Mouse (Mus musculus): ENCODE measurements around the gene Cdkn3.
A peak's percentile ranks its signal among the peaks of the same experiment; 100 is the strongest.
"Not testable (repeated sequence)": the region's sequence is repeated elsewhere in the genome, so short reads cannot be mapped to it uniquely, and the experiment has no call there.

Cdkn3 gene

GRCm38 (mm10) chr14:46783327-46783926 lies 23.1 kb downstream of the Cdkn3 start:
- DNase-seq (ENCODE audit: low spot score in 2 of 2): no peak

DNA sequence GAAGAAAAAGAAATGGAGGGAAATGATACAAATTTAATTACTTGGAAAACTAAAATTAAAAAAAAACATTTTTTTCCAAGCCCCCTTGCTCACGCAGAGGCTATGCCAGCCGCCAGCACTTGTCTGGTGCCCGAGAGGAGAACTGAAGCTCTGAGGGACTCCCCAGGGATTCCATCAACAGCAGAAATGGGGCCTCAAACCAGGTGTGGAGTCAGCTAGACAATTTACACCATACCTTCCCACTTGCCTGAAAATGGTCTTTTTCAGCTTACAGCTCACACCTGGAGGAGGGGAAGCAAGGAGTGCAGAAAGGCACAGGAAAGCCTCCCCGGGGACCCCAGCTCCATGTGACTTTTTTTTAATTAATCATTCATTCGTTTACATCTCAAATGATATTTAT lies 24.9 kb downstream of the Cdkn3 start:
- no peak for DNase-seq (ENCODE audit: low spot score in 2 of 2)

DNA sequence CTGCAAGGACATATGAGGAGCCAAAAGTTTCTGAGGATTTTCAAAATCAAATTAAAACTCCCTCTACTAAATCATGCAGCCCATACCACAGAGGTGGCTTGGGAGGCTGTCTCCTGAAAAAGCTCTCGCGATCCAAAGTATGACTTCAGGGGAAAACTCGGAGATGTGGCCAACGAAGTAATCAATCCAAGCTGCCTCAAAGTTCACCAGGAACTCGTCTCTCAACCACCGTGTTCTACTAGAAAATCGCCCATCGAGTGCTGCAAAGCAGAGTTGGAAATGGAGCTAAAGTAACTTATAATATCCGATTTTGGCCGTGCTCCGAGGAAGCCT lies 27.1 kb downstream of the Cdkn3 start:
- DNase-seq (ENCODE audit: low spot score in 2 of 2): peak in 1 of 2 experiments; percentile 7

- peak; percentile 80 to 91 for DNase-seq (ENCODE audit: low spot score in 2 of 2)
Observed at GRCm38 (mm10) chr14:46787787-46788504, 27.6 kb downstream of the Cdkn3 start, which contains the start of gene Cnih1. Gene Cnih1 (minus strand): TSS chr14:46788411.

- no peak for DNase-seq (ENCODE audit: low spot score in 2 of 2)
Observed at GRCm38 (mm10) chr14:46788505-46788901, 28.2 kb downstream of the Cdkn3 start.

- DNase-seq (ENCODE audit: low spot score in 2 of 2): peak in 1 of 2 experiments; percentile 32
Observed at GRCm38 (mm10) chr14:46790303-46790702, 30.0 kb downstream of the Cdkn3 start.

DNA sequence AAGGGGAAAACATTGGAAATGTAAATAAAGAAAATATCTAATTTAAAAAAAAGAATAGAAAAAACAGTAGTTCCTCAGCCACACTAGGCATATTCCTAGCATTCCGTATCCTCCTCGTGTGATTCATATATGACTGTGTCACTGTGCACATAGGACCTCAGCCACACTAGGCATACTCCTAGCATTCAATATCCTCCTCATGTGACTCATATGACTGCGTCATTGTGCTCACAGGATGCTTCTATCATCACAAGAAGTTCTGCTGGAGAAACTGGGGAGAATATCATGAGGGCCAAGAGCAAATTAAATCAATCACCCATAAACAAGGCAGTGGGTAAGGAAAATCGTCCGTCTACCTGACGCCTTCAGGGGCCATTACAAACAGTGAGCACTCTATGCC lies 30.4 kb downstream of the Cdkn3 start:
- DNase-seq (ENCODE audit: low spot score in 2 of 2): no peak

GRCm38 (mm10) chr14:46794157-46794556 lies 33.8 kb downstream of the Cdkn3 start:
- DNase-seq (ENCODE audit: low spot score in 2 of 2): no peak

DNA sequence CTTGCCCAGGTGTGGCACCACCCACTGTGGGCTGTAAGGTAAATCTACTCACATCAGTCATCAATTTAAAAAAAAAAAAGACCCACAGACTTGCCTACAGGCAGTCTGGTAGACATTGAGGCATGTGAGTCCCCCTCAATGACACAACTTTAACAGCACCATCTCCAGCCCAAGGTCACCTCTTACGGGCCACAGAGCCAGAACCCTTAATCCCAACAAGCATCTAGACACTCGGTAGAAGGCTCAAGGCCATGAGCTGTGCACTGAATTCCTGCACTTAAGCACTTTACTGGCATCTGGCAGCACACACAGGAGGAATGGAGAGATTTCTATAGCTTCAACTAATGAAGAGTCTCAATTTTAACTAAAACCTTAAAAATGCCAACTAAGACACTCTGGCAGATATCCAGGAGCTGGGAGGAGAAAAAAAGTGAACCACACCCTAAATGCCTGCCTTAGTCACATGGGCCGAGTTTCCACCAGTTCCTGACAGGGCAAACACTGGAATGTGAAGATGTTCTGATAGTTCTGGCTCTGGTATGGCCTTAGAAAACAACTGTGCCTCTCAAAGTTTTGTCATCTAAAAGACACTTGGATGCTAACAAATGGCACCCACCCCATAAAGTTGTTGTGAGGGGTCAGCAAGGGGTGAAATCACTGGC lies 40.5 kb downstream of the Cdkn3 start:
- no peak for DNase-seq (ENCODE audit: low spot score in 2 of 2)

DNA sequence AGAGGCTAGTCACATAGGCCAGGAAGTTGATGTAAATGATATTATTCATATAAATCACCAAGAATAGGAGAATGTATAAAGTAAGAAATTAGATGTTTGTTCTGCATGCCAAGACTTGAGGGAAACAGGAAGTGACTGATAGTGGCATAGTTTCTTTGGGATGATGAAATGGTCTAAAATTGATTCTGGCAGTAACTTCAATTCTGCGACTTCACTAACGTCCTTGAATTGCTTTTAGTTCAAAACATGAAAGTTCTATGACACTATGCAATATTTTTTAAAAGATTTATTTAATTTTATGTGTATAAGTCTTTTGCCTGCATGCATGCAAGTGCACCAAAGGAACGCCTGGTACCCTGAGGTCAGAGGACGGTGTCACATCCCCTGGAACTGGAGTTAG lies 42.9 kb downstream of the Cdkn3 start:
- no peak for DNase-seq (ENCODE audit: low spot score in 2 of 2)

- no peak for DNase-seq (ENCODE audit: low spot score in 2 of 2)
Observed at GRCm38 (mm10) chr14:46803791-46804190, 43.5 kb downstream of the Cdkn3 start.

GRCm38 (mm10) chr14:46806186-46806585 lies 45.8 kb downstream of the Cdkn3 start:
- no peak for DNase-seq (ENCODE audit: low spot score in 2 of 2)

DNA sequence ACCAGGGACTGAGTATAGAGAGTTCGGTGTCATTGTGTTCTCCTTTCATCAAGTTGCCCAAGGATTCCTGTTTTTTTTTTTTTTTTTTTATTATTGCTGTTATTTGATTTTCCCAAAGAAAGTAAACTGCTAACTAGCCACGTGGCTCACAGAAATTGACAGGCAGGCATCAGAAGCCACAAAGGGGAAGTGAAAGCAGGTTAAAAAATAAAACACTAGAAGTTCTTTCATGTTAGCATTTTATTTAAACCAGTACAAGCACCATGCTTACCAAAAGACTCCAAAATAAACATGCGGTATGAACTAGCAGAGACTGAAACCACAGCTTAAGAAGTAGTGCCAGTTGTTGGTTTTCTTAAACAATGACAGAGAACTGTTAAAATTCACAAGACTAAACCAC lies 47.6 kb downstream of the Cdkn3 start:
- no peak for DNase-seq (ENCODE audit: low spot score in 2 of 2)

- DNase-seq (ENCODE audit: low spot score in 2 of 2): no peak
Observed at GRCm38 (mm10) chr14:46815640-46816039, 55.3 kb downstream of the Cdkn3 start.

GRCm38 (mm10) chr14:46816916-46817622 lies 56.7 kb downstream of the Cdkn3 start:
- no peak for DNase-seq (ENCODE audit: low spot score in 2 of 2)

DNA sequence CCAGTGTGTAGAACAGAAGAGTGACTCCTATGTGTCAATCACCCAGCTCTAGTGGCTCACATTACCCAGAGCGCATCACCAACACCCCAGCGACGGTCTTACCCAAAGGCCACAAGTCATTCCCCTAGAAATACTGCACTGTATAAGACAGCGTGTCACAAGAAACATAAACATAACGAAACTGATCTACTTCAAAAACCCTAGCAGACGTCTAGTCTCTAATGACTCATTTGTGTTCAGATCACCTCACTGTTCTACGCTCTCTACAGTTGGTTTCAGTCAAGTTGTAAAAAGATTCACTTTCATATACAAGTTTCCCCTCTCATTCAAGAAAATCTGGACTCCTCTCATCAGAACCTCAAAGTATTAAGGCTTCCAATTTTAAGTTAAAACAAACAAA lies 58.4 kb downstream of the Cdkn3 start:
- DNase-seq (ENCODE audit: low spot score in 2 of 2): no peak

DNA sequence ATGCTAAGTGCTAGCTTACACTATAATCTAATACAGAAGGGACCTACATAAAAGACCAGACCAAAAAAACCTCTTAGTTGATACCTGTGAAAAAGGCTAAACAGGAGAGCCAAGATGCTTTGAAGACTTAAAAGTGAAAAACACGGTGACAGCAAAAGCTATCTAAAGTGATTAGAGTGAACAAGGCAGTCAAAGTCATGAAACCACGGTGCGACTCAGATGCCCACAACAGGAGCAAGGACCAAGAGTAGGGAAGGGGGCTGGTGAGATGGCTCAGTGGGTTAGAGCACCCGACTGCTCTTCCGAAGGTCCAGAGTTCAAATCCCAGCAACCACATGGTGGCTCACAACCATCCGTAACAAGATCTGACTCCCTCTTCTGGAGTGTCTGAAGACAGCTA lies 59.6 kb downstream of the Cdkn3 start:
- not testable (repeated sequence) for DNase-seq (ENCODE audit: low spot score in 2 of 2)
